Mouse (Mus musculus): Measurements from ENCODE around the gene Midn. TPM values are rescaled to one million over a fixed set of nuclear protein-coding genes. Genes with fewer than 3 reads are reported as not detected.

Midn gene
- polyA plus RNA-seq (2011; ENCODE audit: insufficient read depth, insufficient read length, low replicate concordance, missing spikeins): 36.0 and 53.2 TPM in 2 replicates

GRCm38 (mm10) chr10:80147719-80148601 is at the start of gene Midn:
TSS of gene Midn (plus strand) at chr10:80148272.
- H3K4me1 ChIP-seq (ENCODE audit: control insufficient read depth, insufficient read depth, low read length): peaks cover 3% of the 10 kb centered on the region; the same call in 1 of the 2 replicates
- peak; percentile 37; the same call in 1 of the 2 replicates for TF ChIP-seq CTCF (IDR thresholded peaks at IDR 0.05; ENCODE audit: control insufficient read depth, insufficient read depth, low read length)
- TF ChIP-seq POLR2A (IDR thresholded peaks at IDR 0.05; ENCODE audit: borderline replicate concordance, control insufficient read depth, low read depth, low read length): peak; percentile 89; the same call in 1 of the 2 replicates
- H3K4me3 ChIP-seq (replicated peaks; ENCODE audit: control insufficient read depth, low read depth, low read length): peak within 1 kb of the TSS; percentile 95
- H3K27ac ChIP-seq (ENCODE audit: control insufficient read depth, insufficient read depth, low read depth, low read length, poor library complexity): peak within 1 kb of the TSS; percentile 97
- WGBS: under 1% methylated on average over 42 of the region's 42 CpGs

- H3K4me3 ChIP-seq (replicated peaks; ENCODE audit: control insufficient read depth, low read depth, low read length): peak overlapping the region; percentile 30
Observed at GRCm38 (mm10) chr10:80098630-80099029, 49.4 kb upstream of the Midn start.

DNA sequence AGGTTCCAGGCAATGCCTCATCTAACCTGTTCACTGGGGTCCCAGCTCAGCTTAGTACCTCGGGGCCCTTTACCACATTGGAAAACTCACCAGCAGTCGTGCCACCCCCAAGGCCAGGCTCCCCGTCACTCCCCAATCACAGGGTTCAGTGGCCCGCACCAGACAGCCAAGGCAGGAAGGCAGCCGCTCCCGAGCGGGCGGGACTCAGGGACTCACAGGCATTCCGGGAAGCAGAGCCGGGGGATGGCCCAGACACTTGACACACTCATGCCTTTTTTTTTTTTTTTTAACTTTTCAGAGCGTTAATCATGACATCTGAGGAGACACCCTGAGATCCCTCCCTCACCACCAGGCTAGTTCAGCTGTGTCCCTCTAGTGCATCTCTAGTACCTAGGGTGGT is 47.1 kb upstream of the Midn start:
- peak overlapping the region; percentile 97 for H3K4me3 ChIP-seq (replicated peaks; ENCODE audit: control insufficient read depth, low read depth, low read length)
- no peak for TF ChIP-seq CTCF (IDR thresholded peaks at IDR 0.05; ENCODE audit: control insufficient read depth, insufficient read depth, low read length)
- no peak for TF ChIP-seq POLR2A (IDR thresholded peaks at IDR 0.05; ENCODE audit: borderline replicate concordance, control insufficient read depth, low read depth, low read length)

More at GRCm38 (mm10) chr10:80098630-80099029, 49.4 kb upstream of the Midn start:
- peak overlapping the region; percentile 27; the same call in 1 of the 2 replicates for H3K27ac ChIP-seq (ENCODE audit: control insufficient read depth, insufficient read depth, low read depth, low read length, poor library complexity)
- TF ChIP-seq POLR2A (IDR thresholded peaks at IDR 0.05; ENCODE audit: borderline replicate concordance, control insufficient read depth, low read depth, low read length) (no peak), CTCF (IDR thresholded peaks at IDR 0.05; ENCODE audit: control insufficient read depth, insufficient read depth, low read length) (no peak)
- WGBS: 42% methylated on average over 5 of the region's 5 CpGs
- H3K4me1 ChIP-seq (ENCODE audit: control insufficient read depth, insufficient read depth, low read length): peaks cover 14% of the 10 kb centered on the region

DNA sequence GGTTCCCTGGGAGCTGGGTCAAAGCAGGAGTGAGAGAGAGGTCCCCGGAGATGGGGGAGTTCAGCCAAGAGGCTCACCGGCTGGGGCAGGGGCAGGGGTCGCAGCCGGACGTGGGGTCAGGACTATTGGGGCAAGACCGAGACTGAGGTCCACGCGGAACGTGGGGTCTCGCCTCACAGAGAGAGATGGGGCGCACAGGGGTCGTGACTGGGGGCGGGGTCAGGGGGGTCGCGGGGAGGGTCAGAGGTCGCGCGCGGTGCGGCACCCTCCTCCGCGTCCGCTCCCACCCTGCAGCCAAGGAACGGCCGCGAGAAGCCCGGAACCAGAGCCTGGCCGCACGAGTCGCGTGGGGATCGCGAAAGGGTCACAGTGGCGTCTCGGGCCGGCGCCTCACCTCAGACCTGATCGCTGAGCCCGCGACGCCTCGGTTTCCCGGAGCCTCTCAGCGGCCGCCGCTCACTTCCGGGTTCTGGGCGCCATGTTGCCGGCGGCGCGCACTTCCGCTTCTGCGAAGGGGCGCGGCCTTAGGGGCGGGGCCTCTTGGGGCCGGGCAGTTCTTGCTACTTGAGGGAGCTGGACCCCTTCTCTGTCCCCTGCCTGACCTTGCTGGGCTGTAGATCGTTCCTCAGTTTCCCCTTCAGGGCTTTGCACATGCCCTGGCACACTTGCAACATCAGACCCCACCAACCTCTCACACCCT is 45.7 kb upstream of the Midn start:
- peak overlapping the region; percentile 97 for H3K4me3 ChIP-seq (replicated peaks; ENCODE audit: control insufficient read depth, low read depth, low read length)
- H3K27ac ChIP-seq (ENCODE audit: control insufficient read depth, insufficient read depth, low read depth, low read length, poor library complexity): peak overlapping the region; percentile 96
- 1% methylated on average over 59 of the region's 59 CpGs for WGBS
- H3K4me1 ChIP-seq (ENCODE audit: control insufficient read depth, insufficient read depth, low read length): peaks cover 13% of the 10 kb centered on the region
- TF ChIP-seq POLR2A (IDR thresholded peaks at IDR 0.05; ENCODE audit: borderline replicate concordance, control insufficient read depth, low read depth, low read length) (peak; percentile 94; the same call in 1 of the 2 replicates), CTCF (IDR thresholded peaks at IDR 0.05; ENCODE audit: control insufficient read depth, insufficient read depth, low read length) (no peak; the same call in 1 of the 2 replicates)

More for the DNA sequence above, 47.1 kb upstream of the Midn start:
- WGBS: 72% methylated on average over 11 of the region's 11 CpGs
- H3K27ac ChIP-seq (ENCODE audit: control insufficient read depth, insufficient read depth, low read depth, low read length, poor library complexity): peak overlapping the region; percentile 17; the same call in 1 of the 2 replicates
- H3K4me1 ChIP-seq (ENCODE audit: control insufficient read depth, insufficient read depth, low read length): peaks cover 14% of the 10 kb centered on the region

DNA sequence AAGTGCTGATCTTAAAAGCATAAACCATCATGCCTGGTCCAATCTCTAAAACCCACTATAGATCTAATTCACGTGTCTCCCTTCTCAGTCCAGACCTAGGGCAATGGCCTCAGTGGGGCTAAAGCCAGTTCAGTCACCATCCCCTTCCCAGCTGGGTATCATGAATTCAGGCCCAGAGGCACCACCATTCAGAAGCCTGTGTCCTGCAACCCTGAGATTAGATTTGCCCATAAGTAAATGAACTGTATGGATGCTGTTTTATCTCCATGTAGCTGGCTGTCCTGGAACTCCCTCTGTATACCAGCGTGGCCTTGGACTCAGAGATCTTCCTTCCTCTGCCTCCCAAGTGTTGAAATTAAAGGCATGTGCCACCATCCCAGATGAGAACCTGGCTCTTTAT is 45.0 kb upstream of the Midn start:
- H3K4me1 ChIP-seq (ENCODE audit: control insufficient read depth, insufficient read depth, low read length): peaks cover 13% of the 10 kb centered on the region

DNA sequence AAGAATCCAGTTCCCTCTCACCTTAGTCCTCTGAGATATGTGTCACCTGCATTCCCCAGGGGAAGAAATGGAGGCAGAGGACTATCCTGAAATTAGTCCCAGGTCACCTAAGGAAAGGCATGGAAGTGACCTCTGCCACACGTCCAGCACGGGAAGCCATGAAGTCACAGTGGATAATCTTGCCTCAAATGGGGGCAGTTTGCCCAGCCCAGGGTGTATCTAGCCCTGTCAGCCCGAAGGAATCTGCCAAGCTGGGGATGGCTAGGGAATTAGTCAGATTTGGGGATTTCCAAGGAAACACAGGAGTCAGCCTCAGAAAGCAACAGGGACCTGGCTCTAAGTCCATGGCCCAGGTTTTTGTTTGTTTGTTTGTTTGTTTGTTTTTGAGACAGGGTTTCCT is 43.9 kb upstream of the Midn start:
- Histone ChIP-seq H3K27ac (ENCODE audit: control insufficient read depth, insufficient read depth, low read depth, low read length, poor library complexity) (no peak overlapping the region), H3K4me1 (ENCODE audit: control insufficient read depth, insufficient read depth, low read length) (peaks cover 11% of the 10 kb centered on the region), H3K4me3 (replicated peaks; ENCODE audit: control insufficient read depth, low read depth, low read length) (no peak overlapping the region)
- TF ChIP-seq CTCF (IDR thresholded peaks at IDR 0.05; ENCODE audit: control insufficient read depth, insufficient read depth, low read length) (no peak), POLR2A (IDR thresholded peaks at IDR 0.05; ENCODE audit: borderline replicate concordance, control insufficient read depth, low read depth, low read length) (no peak)
- WGBS: 90% methylated on average over 3 of the region's 3 CpGs

More for the DNA sequence above, 45.0 kb upstream of the Midn start:
- H3K4me3 ChIP-seq (replicated peaks; ENCODE audit: control insufficient read depth, low read depth, low read length): no peak overlapping the region
- 57% methylated on average over 2 of the region's 2 CpGs for WGBS
- peak overlapping the region; percentile 6; the same call in 1 of the 2 replicates for H3K27ac ChIP-seq (ENCODE audit: control insufficient read depth, insufficient read depth, low read depth, low read length, poor library complexity)
- no peak for TF ChIP-seq POLR2A (IDR thresholded peaks at IDR 0.05; ENCODE audit: borderline replicate concordance, control insufficient read depth, low read depth, low read length)
- TF ChIP-seq CTCF (IDR thresholded peaks at IDR 0.05; ENCODE audit: control insufficient read depth, insufficient read depth, low read length): no peak

DNA sequence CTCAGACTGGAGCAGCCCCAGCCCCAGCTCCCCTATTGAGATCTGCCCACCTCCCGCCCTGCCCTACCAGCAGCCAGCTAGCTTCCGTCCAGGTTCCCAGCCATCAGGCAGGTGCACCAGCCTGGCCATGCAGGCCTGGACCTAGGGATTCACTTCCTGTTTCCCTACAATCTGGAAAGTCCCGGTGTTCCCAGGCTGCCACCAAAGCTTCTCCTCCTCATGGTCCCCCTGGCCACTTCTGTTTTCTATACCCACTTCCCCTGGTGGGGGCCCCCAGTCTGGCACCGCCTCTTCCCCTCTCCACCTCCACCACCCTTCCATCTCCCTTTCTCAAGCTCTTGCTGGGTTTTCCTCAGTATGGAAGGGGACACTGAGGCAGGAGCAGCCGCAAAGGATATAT is 42.6 kb upstream of the Midn start, which contains the start of gene Sbno2:
Gene Sbno2 (minus strand): TSS at position 112 of the 400 bp plus-strand sequence.
- Histone ChIP-seq H3K27ac (ENCODE audit: control insufficient read depth, insufficient read depth, low read depth, low read length, poor library complexity) (peak within 1 kb of the TSS; percentile 27), H3K4me3 (replicated peaks; ENCODE audit: control insufficient read depth, low read depth, low read length) (peak within 1 kb of the TSS; percentile 44), H3K4me1 (ENCODE audit: control insufficient read depth, insufficient read depth, low read length) (peaks cover 6% of the 10 kb centered on the region)
- WGBS: 22% methylated on average over 5 of the region's 5 CpGs
- TF ChIP-seq CTCF (IDR thresholded peaks at IDR 0.05; ENCODE audit: control insufficient read depth, insufficient read depth, low read length) (no peak), POLR2A (IDR thresholded peaks at IDR 0.05; ENCODE audit: borderline replicate concordance, control insufficient read depth, low read depth, low read length) (no peak)
